Mouse (Mus musculus): ENCODE results near the gene Nrg4.

Nrg4 gene

GRCm38 (mm10) chr9:55322641-55323040 is 4.0 kb downstream of the Nrg4 start:
- no peak for DNase-seq (ENCODE audit: low read depth, low spot score)

GRCm38 (mm10) chr9:55313619-55314261 is 12.9 kb downstream of the Nrg4 start:
- DNase-seq (ENCODE audit: low read depth, low spot score): no peak

- peak; percentile 84 for DNase-seq (ENCODE audit: low read depth, low spot score)
These were observed 15.1 kb downstream of the Nrg4 start for GRCm38 (mm10) chr9:55311560-55311959.

- DNase-seq (ENCODE audit: low read depth, low spot score): no peak
These were observed 18.2 kb downstream of the Nrg4 start for GRCm38 (mm10) chr9:55308455-55308854.

GRCm38 (mm10) chr9:55307557-55307956 is 19.1 kb downstream of the Nrg4 start:
- DNase-seq (ENCODE audit: low read depth, low spot score): no peak

- DNase-seq (ENCODE audit: low read depth, low spot score): no peak
These were observed 19.6 kb downstream of the Nrg4 start for GRCm38 (mm10) chr9:55307066-55307465.

GRCm38 (mm10) chr9:55296221-55296620 is 30.4 kb downstream of the Nrg4 start:
- DNase-seq (ENCODE audit: low read depth, low spot score): no peak

- DNase-seq (ENCODE audit: low read depth, low spot score): peak; percentile 46
These were observed 34.7 kb downstream of the Nrg4 start for GRCm38 (mm10) chr9:55291966-55292365.

- DNase-seq (ENCODE audit: low read depth, low spot score): no peak
These were observed 37.0 kb downstream of the Nrg4 start for GRCm38 (mm10) chr9:55289475-55290198.

- DNase-seq (ENCODE audit: low read depth, low spot score): no peak
These were observed 41.4 kb downstream of the Nrg4 start for GRCm38 (mm10) chr9:55285197-55285596.

GRCm38 (mm10) chr9:55283516-55283915 is 43.1 kb downstream of the Nrg4 start:
- peak; percentile 74 for DNase-seq (ENCODE audit: low read depth, low spot score)

- no peak for DNase-seq (ENCODE audit: low read depth, low spot score)
These were observed 47.4 kb downstream of the Nrg4 start for GRCm38 (mm10) chr9:55279114-55279825.

- no peak for DNase-seq (ENCODE audit: low read depth, low spot score)
These were observed 49.1 kb downstream of the Nrg4 start for GRCm38 (mm10) chr9:55277562-55277961.

- DNase-seq (ENCODE audit: low read depth, low spot score): no peak
These were observed 52.7 kb downstream of the Nrg4 start for GRCm38 (mm10) chr9:55273906-55274305.

GRCm38 (mm10) chr9:55271960-55272560 is 54.6 kb downstream of the Nrg4 start:
- DNase-seq (ENCODE audit: low read depth, low spot score): no peak

GRCm38 (mm10) chr9:55264356-55265302 is 62.0 kb downstream of the Nrg4 start:
- no peak for DNase-seq (ENCODE audit: low read depth, low spot score)

- no peak for DNase-seq (ENCODE audit: low read depth, low spot score)
These were observed 66.9 kb downstream of the Nrg4 start for GRCm38 (mm10) chr9:55259741-55260140.

- DNase-seq (ENCODE audit: low read depth, low spot score): no peak
These were observed 69.5 kb downstream of the Nrg4 start for GRCm38 (mm10) chr9:55257105-55257504.

GRCm38 (mm10) chr9:55255604-55256003 is 71.0 kb downstream of the Nrg4 start:
- DNase-seq (ENCODE audit: low read depth, low spot score): no peak

GRCm38 (mm10) chr9:55255056-55255455 is 71.6 kb downstream of the Nrg4 start:
- DNase-seq (ENCODE audit: low read depth, low spot score): no peak

- DNase-seq (ENCODE audit: low read depth, low spot score): no peak
These were observed 72.8 kb downstream of the Nrg4 start for GRCm38 (mm10) chr9:55253849-55254248.

All from ZHBTc4 (cell line).